Mouse (Mus musculus) layer of hippocampus, postnatal 36 days (tissue): ENCODE measurements around the gene Tchh. TPM values are rescaled to one million over a fixed set of nuclear protein-coding genes. Genes with fewer than 3 reads are reported as not detected.

ENCODE experiments used
- DNase-seq, 2 experiments: peaks; one replicate each; pipeline ENCODE4 v3.0.0; 2022
- total RNA-seq, 2 experiments: library from RNA; stranded (reverse); gene quantifications; 2 replicates each; pipeline ENCODE4 v1.2.3; 2021

Gene Tchh
- total RNA-seq: 1 to 10 TPM in 1 of 2 experiments, under 1 TPM in 1; 0.91 to 1.1 TPM

DNA sequence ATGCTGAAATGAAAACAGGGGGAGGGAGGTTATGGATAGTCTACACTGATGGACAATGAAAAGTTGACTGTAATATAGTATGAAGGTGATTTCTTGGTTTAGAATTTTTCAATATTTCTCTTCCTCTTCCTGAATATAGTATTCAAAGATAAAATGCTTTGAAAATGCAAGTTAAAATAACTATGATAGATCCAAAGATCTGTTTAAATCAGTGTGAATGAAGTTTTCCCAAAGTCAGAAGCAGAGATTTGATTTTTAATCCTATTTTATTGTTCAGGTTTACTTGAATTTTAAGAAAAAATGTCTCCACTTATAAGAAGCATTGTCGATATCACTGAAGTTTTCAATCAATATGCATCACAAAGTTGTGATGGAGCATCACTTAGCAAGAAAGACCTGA, at the start of gene Tchh:
Tchh (plus strand) TSS at position 301 of the 400 bp plus-strand sequence.
- no peak for DNase-seq

DNA sequence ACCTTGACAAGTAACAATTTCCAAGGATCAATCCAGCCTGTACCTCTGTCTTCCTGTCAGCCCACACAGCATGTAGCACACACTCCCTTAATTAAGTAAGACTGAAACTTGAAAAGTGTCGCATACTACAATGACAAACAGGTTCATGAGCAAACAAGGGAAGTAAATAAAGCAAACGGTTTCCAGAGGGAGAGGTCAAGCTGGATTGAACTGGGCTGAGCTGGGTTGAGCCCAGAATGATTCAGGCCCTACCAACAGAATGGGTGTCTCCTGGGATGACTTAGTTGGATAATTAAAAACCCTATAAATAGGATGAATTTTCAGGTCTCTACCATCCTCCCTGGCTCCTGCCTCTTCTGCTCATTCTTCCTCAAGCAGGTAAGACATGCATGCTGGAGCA, 48.8 kb upstream of the Tchh start, which contains the start of gene Rptn:
Rptn (plus strand) TSS at position 334 of the 400 bp plus-strand sequence.
- DNase-seq: no peak

GRCm38 (mm10) chr3:93403936-93404335, 38.2 kb upstream of the Tchh start:
- DNase-seq: no peak

GRCm38 (mm10) chr3:93406992-93407391, 35.1 kb upstream of the Tchh start:
- peak; percentile 4 to 13 for DNase-seq

DNA sequence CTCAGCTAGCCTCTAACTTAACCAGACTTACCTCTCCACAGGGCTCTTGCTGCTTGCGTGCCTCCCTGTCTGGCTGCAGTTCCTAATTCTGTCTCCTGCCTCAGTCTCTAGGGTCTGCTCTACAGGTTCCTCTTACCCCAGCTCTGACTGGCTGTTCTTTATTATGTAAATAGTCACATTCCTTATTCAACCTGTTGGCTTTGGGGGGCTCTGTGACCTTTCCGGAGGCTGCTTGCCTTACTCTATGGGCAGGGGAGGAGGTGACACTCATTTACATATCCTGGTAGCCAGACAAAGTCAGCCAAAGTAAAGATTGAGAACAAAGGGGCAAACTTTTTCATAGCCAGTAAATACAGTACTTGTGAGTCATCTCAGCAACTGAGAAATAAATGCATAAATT, 30.2 kb upstream of the Tchh start:
- no peak for DNase-seq

DNA sequence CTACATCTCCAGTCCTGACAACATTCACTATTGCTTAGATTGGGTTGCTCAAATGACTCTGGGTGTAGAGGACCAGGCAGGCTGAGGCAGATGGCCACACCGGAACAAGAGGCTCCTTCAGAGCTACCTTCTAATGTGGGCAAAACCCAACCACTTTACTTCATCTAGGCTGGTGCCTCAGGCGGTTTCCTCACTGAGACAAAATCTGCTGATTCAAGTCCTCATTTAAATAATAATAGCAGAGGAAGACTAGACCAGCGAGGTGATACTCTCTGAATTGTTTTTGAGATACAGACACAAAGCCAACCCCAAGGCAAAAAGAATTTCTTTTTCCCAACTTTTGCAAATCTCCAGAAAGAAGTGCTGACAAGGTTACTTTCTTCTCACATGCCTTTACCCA, 10.5 kb upstream of the Tchh start:
- DNase-seq: no peak

DNA sequence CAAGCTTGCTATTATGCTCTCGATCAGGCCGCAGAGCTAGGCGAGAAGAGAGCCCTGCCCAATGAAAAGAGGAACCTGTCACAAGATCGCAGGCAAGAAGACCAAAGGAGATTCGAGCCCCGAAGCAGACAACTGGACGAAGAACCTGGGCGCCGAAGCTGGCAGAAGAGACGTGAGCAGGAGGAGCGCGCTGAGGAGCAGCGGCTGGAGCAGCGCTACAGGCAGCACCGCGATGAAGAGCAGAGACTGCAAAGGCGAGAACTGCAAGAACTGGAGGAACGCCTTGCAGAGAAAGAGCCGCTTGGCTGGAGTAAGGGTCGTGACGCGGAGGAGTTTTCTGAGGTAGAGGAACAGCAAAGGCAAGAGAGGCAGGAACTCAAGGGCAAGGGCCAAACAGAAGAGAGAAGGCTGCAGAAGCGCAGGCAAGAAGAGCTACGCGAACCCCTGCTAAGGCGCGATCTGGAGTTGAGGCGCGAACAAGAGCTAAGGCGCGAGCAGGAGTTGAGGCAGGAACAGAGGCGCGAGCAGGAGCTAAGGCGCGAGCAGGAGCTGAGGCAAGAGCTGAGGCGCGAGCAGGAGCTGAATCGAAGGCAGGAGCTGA, 1.5 kb downstream of the Tchh start:
- peak; percentile 11 to 17 for DNase-seq

DNA sequence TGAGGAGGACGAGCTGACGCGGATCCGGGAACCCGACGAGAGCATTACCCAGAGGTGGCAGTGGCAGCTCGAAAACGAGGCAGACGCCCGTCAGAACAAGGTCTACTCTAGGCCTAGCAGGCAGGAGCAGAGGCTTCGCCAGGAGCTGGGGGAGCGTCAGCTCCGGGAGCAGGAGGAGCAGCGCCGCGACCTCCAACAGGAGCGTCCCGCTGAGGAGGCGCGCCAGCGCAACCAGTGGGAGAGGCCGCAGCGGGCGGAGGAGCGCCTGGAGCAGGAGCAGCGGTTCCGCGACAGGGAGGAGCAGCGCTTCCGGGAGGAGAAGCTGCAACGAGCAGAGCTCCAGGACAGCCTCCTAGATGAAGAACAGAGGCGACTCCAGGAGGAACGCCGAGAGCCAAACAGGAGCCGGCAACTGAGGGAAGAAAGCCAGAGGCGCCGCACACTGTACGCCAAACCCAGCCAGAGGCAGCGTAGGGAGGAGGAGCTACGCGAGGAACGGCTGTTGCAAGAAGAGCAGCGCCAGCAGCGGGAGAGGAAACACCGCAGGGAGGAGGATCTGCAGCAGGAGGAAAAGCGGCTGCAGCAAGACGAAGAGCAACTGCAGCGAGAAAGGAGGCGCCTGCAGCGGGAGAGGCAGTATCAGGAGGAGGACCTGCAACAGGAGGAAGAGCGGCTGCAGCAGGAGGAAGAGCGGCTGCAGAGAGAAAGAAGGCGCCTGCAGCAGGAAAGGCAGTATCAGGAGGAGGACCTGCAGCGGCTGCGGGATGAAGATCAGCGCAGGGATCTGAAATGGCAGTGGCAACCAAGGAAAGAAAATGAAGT, 2.4 kb downstream of the Tchh start:
- DNase-seq: peak; percentile 72 to 73

DNA sequence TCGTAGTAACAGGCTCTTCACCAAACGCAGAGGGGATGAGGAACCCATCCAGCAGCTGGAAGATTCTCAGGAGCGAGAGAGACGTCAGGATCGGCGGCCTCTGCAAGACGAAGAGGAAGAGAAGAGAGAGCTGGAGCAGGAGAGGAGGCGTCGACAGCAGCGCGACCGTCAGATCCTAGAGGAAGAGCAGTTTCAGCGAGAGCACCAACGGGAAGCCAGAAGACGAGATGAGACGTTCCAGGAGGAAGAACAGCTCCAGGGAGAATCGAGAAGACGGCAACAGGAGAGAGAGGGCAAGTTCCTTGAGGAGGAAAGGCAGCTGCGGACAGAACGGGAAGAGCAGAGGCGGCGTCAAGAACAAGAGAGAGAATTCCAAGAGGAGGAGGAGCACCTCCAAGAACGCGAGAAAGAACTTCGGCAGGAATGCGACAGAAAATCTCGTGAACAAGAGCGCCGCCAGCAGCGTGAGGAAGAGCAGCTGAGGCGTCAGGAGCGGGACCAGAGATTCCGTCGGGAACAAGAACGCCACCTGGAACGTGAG, 3.1 kb downstream of the Tchh start:
- peak in 1 of 2 experiments; percentile 16 for DNase-seq

DNA sequence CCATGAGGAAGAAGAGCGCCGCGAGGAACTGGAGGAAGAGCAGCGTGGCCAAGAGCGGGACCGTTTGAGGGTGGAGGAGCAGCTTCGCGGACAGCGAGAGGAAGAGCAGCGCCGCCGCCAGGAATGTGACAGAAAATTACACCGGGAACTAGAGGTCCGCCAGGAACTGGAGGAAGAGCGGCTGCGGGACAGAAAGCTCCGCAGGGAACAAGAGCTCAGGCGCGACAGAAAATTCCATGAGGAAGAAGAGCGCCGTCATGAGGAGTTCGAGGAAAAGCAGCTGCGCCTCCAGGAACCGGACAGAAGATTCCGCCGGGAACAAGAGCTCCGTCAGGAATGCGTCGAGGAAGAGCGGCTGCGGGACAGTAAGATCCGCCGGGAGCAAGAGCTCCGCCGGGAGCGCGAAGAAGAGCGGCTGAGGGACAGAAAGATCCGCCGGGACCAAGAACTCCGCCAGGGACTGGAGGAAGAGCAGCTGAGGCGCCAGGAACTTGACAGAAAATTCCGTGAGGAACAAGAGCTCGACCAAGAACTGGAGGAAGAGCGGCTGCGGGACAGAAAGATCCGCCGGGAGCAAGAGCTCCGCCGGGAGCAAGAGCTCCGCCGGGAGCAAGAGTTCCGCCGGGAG, 4.1 kb downstream of the Tchh start:
- peak; percentile 11 for DNase-seq

GRCm38 (mm10) chr3:93446756-93447137, 4.6 kb downstream of the Tchh start:
- DNase-seq: peak in 1 of 2 experiments; percentile 27

- peak; percentile 65 to 66 for DNase-seq
Observed at GRCm38 (mm10) chr3:93447138-93447841, 5.2 kb downstream of the Tchh start.

DNA sequence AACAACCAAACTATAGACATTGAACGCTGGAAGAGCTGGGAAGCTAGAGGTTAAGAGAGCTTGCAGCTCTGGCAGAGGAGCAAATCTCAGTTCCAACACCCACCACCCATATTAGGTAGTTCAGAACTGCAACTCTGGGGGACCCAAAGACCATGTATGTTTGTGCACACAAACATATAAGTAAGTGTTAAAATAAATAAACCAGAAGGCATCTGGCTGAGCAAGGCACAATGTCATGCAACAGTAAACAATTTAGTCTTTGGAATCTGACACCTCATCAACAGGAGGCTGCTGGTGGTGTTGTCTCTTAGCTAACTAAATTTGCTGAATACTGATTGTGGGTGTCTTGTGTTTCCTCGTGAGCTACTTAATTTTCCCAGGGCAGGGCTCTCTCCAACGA, 24.4 kb downstream of the Tchh start:
- no peak for DNase-seq

- DNase-seq: no peak
Observed at GRCm38 (mm10) chr3:93467130-93467529, 25.0 kb downstream of the Tchh start.

- no peak for DNase-seq
Observed at GRCm38 (mm10) chr3:93468561-93468960, 26.4 kb downstream of the Tchh start, which contains the start of gene Tchhl1. Gene Tchhl1 (plus strand): TSS chr3:93468754.

DNA sequence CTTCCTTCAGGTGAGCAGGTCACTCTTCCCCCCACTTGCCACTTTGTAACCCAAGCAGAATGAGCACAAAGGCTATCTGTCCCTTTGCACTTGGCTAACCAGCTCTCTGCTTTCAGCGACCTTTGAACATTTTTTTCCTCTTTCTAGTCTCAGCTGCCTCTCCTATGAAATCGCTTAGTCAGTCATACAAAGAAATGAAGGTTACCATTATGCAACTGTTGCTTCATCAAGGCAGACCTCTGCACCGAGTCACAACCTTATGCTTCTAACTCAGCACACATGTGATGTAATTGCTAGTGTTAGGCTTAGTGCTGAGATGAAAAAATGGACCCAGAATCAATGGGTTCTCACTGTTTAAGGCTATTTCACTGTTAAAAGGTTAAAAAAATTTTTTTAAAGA, 27.5 kb downstream of the Tchh start:
- no peak for DNase-seq

DNA sequence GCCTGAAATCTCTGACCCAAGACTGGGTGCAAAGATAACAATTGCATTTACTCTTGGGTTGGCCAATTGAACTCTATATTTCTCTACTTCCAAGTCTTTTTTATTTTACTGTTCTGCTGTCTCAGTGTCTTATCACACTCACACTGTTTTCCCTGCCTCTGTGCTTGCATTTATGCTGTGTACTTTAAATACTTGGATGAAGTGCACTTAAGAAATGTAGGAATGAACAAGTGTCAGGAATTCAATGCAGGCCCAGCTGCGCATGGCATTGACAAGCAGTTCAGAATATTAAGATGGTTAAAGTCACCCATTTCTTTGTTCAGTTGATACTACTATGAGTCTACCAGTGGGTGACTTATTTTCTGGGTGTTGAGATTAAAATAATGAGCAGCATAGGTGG, 37.9 kb downstream of the Tchh start:
- no peak for DNase-seq

- DNase-seq: no peak
Observed at GRCm38 (mm10) chr3:93481982-93482616, 40.0 kb downstream of the Tchh start.

- no peak for DNase-seq
Observed at GRCm38 (mm10) chr3:93485611-93486010, 43.5 kb downstream of the Tchh start.

DNA sequence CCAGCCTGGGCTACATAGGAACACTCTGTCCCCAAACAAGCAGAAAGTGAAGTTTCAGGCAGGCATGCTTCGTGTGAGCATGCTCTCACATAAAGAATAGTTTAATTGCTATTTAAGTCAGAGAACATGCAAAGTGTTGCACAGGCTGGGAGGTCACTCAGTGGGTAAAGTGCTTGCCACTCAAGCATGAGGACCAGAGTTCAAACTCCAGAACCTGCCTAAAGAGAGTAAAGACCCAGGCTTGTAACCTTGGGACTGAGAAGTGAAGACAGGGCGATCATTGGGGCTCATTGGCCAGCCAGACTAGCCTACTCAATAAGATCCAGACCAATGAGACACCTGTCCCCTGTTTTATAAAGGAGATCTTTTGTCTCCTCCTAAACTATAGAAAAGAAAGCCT, 46.4 kb downstream of the Tchh start:
- DNase-seq: no peak

GRCm38 (mm10) chr3:93492176-93492575, 50.0 kb downstream of the Tchh start:
- DNase-seq: no peak

DNA sequence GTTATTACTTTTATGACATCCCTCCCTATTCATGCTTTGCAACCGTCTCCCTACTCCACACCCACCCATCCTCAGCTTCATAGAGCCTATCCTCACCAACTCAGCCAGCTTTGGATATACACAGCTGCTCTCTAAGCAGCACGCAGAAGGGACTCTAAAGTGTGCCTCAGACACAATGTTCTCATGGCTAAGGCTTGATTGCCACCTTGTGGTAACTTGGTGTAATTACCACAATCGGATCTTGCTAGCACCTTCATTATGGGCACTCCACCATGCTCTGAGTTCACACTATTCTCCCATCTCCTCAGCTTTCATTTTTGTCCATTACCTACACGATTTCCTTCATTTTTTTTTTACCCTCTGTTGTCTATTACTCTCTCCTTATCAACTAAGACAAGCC, 51.9 kb downstream of the Tchh start:
- DNase-seq: peak; percentile 8 to 23
